Mouse (Mus musculus) right cerebral cortex, postnatal 14 days (tissue): Measurements from ENCODE around the gene Hist1h1d.
"Not testable (repeated sequence)": the region's sequence is repeated elsewhere in the genome, so short reads cannot be mapped to it uniquely, and the experiment has no call there.

Experiments
- DNase-seq: peaks from one replicate; pipeline ENCODE4 v3.0.0; 2022

Gene Hist1h1d

GRCm38 (mm10) chr13:23573898-23574524 is 20.9 kb downstream of the Hist1h1d start, which contains the start of the genes Hist1h2bf and Hist1h2ad:
Hist1h2bf (minus strand) TSS chr13:23574196.
Hist1h2ad (plus strand) TSS chr13:23574381.
- peak; percentile 88 for DNase-seq

DNA sequence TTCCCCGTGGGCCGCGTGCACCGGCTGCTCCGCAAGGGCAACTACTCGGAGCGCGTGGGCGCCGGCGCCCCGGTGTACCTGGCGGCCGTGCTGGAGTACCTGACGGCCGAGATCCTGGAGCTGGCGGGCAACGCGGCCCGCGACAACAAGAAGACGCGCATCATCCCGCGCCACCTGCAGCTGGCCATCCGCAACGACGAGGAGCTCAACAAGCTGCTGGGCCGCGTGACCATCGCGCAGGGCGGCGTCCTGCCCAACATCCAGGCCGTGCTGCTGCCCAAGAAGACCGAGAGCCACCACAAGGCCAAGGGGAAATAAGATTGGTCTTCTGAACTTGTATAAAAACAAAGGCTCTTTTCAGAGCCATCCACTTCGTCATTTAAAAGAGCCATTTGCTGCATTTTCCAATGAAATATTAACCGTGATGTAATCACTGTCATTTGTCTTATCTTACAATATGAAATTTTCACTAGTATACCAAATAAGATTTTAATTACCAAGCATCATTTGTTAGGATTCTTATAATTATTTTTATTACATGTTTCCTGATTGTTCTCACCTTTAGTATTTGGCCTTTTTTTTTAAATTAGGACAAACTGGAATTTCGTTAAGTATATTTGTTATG is 21.6 kb downstream of the Hist1h1d start:
- not testable (repeated sequence) for DNase-seq

GRCm38 (mm10) chr13:23575271-23575851 is 22.3 kb downstream of the Hist1h1d start, which contains the start of gene Hist1h3d:
Hist1h3d (plus strand) TSS chr13:23575763.
- DNase-seq: no peak

DNA sequence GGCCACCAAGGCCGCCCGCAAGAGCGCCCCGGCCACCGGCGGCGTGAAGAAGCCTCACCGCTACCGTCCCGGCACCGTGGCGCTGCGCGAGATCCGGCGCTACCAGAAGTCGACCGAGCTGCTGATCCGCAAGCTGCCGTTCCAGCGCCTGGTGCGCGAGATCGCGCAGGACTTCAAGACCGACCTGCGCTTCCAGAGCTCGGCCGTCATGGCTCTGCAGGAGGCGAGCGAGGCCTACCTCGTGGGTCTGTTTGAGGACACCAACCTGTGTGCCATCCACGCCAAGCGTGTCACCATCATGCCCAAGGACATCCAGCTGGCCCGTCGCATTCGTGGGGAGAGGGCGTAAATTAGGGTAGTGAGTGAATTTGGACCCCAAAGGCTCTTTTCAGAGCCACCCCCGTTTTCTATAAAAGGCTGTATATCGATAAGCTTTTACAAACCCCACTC is 22.8 kb downstream of the Hist1h1d start:
- not testable (repeated sequence) for DNase-seq

DNA sequence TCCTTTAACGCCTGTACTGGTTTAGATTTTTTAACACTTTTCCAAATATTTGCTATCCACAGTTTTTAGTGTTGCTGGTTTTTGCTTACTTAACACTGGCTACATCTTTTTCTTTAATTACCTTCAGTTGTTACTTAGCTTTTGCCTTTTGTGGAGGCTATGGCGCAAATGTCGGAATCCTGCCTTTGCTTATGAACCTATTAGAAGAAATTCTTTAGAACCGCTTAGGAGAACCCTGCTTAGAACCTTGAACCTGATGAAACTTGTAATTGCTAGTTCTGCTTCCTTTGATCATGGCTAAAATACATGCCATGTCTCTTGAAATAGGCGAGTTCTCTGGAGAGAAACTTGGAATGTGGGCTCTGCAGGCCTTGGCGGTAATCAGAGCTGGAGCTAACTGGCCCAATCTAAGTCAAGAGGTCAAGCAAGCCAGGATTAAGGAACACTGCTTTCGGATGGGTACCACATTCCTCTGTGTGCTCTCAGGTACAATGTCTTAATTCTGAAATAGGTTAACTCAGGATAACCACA is 23.4 kb downstream of the Hist1h1d start:
- DNase-seq: no peak

DNA sequence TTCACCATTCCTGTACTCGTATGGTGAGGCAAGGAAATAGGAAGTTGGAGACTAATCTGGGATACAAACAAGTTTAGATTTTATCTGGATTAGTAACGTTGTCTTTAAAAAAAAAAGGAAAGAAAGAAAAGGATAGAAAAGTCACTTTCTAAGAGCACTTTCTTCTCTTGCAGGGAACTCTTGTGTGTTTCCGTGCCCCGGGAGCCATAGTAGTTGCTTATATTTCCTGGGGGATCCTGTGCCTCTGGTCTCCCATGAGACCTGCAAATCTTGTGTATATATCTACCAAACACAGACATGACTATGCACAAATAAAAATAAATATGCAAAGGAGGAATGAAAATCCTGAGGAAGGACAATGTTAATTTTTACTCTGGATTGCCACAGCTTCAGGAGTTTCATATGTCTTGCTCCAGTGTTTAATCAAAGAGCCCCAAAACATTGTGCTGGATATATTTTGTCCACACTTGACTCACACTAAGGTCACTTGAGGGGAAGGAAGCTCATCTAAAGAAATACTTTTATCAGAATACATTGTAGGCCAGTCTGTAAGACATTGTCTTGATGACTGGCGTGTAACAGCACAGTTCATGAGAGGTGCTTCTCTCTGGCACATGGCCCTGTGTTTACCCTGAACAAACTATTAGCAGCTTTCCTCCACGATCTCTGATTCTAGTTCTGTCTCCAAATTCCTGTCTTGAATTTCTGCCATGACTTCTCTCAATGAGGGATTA is 24.0 kb downstream of the Hist1h1d start:
- DNase-seq: no peak

DNA sequence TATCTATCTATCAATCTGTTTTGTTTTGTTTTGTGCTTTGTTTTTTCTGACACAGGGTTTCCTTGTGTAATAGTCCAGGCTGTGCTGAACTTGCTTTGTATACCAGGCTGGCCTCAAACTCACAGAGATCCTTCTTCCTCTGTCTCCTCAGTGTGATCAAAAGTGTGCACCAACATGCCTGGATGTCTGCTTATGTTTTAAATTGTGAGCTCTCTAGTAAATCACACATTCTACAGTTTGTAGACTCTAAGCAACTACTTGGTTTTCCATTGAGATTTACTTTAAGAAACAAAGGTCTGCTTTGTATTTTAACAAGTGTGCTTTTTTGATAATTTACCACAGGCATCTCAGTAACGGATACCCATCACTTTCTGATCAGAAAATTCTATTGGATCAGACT is 24.8 kb downstream of the Hist1h1d start:
- no peak for DNase-seq

GRCm38 (mm10) chr13:23581408-23582218 is 28.6 kb downstream of the Hist1h1d start, which contains the start of gene Hist1h4d:
Hist1h4d (plus strand) TSS chr13:23581598.
- DNase-seq: peak; percentile 81

- no peak for DNase-seq
Measured at GRCm38 (mm10) chr13:23582219-23583056, 29.4 kb downstream of the Hist1h1d start.

GRCm38 (mm10) chr13:23583387-23584068 is 30.5 kb downstream of the Hist1h1d start:
- DNase-seq: no peak

DNA sequence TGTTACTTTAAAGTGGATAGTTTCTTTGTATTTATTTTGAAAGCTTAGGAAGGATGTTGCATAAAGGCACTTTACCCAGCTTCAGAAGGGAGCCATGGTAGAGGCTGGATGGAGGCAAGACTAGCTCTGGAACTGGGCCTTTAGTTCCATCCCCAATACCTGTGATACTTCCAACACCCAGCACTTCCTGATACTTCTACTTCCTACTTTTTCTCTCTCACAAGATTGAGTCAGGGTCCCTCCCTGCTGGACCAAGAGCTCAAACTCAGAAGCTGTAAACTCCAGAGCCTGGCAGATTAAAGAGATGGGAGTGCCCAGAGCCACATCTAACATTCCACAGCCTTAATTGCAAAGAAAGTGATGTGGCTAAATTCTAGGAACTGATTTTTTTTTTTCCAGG is 31.3 kb downstream of the Hist1h1d start:
- DNase-seq: no peak

DNA sequence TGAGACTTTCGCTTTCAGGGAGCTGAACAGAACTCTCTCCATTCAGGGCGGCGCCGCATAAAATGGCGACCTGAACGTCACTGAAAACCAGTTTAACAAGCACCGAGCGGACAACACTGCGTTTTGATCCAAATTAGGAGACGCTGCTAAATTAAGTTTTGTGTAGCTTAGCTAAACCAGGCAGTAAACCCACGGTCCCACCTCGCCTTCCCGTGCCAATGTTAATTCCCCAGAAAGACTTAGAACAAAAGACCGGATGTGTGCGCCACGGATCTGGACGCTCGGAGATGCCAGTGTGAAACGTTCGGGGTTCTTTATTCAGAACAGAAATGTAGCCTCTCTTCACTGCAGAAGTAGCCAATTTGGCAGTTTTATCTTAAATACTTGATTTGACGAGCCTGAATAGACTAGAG is 32.0 kb downstream of the Hist1h1d start:
- DNase-seq: peak; percentile 69

GRCm38 (mm10) chr13:23585442-23586098 is 32.5 kb downstream of the Hist1h1d start:
- peak; percentile 43 for DNase-seq

DNA sequence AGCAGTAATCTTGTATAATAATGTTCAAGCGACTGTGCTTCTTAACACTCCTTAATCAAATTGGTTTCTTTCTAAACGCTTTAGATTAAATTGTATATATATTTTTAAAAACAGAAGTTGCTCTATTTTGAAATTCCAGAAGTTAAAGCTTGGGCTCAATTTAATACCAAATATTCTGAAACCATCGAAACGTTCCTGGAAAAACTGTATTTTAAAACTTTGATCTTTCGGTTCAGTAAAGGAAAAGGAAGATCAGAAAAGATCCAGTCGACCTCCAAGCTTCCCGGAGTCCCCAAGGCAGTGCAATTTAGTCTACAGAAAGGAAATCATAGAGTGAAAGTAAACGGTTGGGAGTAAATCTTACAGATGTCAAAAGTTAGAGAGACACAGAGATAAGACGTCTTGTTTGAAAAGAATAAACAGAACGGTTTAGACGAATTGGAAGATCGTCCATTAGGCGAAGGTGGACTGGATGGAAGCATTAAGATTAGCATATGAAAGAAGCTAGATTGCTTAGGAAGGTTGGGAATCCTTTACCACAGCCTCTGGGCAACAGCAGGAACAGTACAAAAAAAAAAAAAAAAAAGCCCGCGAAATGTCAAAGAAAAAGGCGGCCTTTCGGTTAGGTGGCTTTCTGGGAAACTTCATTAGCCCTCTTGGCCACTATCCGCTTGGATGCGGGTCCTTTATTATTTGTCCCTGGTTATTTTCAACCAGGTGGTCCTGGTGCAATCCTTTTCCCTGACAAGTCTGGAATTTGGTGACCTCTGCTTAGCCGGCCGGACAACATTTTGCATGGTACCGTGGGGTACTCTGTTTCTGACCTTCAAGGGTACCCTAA is 33.3 kb downstream of the Hist1h1d start:
- DNase-seq: no peak

DNA sequence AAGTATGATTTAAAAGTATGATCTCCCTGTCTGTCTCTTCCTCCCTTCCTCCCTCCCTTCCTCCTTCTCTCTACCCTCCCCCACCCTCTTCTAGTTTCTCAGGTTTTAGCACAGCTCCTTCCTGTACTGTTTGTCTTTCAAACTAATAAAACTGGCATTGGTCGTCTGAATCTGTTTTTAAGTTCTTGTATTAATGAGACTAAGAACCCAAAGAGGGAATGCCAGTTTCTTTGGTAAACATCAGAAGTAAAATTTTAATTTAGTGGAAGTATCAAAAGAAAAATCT is 33.8 kb downstream of the Hist1h1d start:
- no peak for DNase-seq

GRCm38 (mm10) chr13:23591206-23591605 is 38.1 kb downstream of the Hist1h1d start:
- DNase-seq: no peak

DNA sequence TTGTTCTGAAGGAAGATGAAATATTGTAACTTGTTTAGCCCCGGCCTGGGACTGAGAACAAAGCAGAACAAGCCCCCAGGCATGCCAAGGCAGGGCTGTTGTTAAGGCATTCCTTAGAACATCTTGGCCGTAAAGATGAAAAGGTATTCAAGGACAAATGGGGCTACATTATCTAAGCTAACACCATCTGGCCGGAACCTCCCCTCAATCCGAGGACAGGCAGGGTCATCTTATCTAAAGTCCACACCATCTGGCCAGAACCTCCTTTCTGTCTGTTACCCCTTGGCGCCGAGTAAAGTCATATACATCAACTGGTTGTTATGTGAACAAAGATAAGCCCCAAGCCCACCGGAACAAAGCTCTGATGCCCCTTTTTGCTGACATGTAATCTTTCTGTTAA is 38.8 kb downstream of the Hist1h1d start:
- not testable (repeated sequence) for DNase-seq

DNA sequence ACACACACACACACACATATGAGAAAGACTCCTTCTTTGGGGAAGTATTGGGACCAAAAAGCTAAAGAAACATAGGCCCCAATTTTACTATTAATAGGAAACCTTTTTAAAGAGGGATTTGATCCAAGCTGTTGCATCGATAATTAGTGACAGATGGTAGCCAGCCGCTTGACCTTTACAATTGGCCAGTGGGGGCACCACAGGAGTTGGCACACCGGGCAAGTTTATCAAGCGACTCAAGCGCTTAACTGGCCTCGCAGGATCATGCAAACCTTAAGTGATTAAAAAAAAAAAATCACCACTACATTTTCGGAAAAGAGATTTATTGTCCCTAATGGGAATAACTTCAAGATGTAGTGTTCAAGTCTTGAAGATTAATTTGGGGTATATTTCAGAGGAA is 39.6 kb downstream of the Hist1h1d start:
- no peak for DNase-seq
